Mouse (Mus musculus) lung, postnatal 36 days (tissue): ENCODE data around the gene Tmem253.
"Not testable (repeated sequence)": the region's sequence is repeated elsewhere in the genome, so short reads cannot be mapped to it uniquely, and the experiment has no call there.

Source experiments
- DNase-seq: peaks from one replicate; pipeline ENCODE4 v3.0.0; 2022; ENCODE audit warnings: mixed read lengths

Gene Tmem253

DNA sequence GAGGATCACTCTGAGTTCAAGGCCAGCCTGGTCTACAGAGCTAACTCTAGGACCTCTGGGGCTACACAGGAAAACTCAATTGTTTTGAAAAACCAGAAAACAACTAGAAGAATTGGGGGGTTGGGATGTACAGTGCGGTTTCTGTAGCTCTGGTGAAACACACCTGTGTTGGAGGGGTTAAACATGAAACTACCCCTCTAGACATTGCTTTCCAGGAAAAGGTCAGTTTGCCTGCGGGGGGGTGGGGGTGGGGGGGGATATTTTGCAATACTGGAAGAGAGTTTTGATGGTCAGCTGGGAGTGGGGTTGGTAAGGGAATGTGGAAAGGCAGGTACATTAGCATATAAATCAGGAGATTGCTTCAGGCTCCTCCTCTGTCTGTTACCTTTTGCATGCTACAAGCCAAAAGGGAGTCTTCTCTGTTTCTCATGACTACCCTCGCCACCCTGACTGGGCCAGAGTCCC lies 6.8 kb downstream of the Tmem253 start:
- no peak for DNase-seq

DNA sequence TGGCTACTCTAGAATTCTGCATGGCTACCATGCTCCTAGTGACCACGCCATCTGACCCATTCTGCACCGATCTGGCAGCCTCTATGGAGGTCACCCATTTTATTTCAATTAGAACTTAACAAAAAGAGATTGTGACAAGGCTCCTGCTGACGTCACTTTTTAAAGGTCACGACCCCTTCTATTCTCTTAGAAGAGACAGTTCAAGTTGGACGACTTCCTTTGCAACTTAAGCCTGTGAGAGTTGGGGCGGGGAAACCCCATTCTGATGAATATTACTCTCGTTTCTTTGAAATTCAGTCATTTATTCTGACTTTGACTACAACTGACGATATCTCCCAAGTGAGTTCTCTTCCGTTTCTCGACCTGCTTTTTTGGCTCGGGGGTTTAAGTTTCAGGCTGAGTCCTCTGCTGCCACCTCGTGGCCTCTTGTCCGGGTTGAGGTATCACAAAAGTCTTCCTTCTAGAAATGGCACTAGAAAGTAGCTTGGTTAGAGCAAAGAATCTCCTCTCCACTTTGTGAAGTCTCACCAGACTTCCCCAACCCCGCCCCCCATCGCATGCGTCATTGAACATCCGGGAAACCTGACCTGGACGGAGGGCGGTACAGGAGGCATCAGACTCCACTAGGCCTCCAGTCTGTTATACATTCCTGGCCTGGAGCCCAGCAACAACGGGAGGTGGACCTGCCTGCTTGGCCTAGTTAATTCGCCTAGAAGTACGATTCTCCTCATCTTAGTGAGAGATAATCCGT lies 7.4 kb downstream of the Tmem253 start:
- peak; percentile 95 for DNase-seq

- no peak for DNase-seq
These were observed 8.7 kb downstream of the Tmem253 start for GRCm38 (mm10) chr14:52024133-52024532.

- DNase-seq: no peak
These were observed 10.9 kb downstream of the Tmem253 start for GRCm38 (mm10) chr14:52026342-52026741.

DNA sequence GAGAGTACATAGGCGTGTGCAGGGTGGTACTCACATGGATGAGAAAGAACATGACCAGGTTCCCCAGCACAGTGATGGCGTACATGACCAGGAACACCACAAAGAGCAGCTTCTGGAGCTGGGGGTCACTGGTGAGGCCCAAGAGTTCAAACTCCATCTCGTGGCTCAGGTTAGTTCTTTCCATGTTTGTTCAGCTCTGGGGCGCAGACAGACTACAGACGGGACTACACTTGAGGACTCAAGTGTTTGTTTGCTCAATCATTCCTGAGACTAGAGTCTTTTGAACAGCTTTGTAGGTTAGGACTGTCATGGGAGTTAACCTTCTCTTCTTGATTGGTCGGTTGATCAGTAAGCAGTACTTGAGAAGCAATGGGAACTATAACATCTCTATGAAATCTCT lies 20.5 kb downstream of the Tmem253 start:
- DNase-seq: no peak

DNA sequence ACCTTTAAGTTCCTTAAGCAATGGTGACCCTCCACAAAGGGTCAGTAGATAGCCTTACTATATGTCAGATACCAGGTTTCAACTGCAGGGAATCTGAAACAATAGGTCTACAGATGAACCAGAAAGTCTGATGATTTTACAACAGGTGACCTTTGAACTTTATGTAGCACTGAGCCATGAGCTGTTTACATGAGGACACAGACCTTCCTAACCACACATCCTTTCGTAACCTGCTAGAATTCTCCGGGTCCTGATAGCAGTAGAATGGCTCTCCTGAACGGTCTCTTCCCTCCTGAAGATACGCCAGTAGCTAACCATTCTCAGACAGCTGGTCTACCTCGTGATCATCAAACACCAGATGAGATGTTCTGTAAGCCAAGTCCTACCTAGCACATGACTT lies 23.9 kb downstream of the Tmem253 start:
- no peak for DNase-seq

DNA sequence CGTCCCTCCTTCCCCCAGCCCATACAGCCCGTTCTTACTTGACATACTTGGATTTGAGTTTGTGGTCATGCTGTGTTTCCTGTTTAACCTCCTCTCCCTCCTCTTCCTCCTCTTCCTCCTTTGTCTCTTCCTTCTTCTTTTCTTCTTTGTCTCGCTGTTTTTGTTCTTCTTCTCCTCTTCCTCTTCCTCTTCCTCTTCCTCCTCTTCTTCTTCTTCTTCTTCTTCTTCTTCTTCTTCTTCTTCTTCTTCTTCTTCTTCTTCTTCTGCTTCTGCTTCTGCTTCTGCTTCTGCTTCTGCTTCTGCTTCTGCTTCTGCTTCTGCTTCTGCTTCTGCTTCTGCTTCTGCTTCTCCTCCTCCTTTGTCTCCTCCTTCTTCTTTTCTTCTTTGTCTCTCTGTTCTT lies 26.9 kb downstream of the Tmem253 start, which contains the start of gene Olfr221:
Olfr221 (minus strand) TSS at position 101 of the 400 bp plus-strand sequence.
- not testable (repeated sequence) for DNase-seq

DNA sequence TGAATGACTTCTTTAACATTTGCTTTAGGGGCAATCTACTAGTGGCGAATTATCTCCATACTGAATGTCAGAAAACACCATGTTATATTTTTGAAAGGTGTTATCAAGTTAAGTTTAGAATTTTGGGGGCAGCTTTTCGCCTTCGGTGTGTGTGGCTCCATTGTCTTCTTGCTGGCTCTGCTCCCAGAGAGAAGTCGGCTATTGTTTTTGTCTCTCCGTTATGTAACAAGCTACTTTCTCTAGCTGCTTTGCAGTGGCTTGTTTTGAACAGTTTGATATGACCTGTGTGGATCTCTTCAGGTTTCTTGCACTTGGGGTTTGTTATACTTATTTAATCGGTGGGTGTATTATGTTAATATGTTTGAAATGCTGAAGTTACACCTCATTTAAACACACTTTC lies 28.0 kb downstream of the Tmem253 start:
- DNase-seq: peak; percentile 30

DNA sequence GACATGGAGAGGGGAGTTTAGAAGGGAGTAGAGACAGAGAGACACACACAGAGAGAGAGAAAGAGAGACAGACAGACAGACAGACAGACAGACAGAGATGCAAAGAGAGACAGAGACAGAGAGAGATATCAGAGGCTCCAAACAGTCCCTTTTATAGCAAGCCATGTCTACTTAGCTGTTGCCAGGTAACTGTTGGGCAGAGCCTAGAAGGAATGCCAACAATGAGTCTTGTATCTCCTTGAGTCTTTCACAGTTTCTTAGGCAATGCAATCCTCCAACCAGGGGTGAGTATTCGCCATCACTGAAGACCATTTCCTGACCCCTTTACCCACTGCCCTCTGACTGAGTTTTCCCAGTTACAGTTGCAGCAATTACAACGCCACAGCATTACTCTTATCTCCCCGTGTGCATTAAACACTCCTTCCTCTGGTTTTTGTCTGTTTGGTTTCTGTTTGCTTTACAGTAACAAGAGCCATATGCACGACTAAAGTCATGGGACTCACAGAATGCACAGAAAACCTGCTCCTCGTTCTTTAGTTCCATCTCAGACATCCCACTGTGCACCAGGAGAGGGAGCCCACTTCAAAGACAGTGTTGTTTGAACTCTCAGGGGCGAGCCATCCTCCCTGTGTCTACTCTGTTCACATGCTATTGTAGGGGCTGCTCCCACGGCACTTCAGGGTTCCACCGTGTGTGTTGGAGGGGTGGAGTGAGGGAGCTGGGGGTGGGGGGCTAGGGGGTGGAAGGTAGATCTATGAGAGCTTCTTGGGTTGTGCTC lies 29.6 kb downstream of the Tmem253 start:
- DNase-seq: peak; percentile 56

DNA sequence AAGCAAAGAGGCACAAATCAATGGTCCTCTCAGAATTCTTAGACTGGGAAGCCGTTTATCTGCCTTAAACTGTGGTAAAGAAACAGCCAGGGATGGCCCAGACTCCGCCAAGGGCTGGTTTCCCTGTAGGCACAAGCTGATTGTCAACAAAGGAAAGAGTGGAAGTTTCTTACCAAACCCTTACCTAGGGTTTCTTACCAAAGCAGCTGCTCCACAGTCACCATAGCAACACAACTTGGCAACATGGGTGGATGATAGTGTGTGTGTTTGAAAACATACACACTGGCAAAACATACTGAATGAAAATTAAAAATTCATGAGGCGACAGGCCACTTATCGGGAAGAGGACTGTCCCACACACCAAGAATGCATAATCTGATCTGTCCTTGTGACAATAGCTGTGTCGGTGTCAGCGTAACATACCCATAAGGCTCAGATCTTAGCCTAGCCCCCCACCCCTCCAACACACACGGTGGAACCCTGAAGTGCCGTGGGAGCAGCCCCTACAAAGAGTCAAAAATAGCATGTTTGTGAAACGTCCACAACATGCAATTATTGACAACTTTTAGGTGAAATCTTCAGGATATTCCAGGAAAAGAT lies 30.6 kb downstream of the Tmem253 start:
- no peak for DNase-seq

DNA sequence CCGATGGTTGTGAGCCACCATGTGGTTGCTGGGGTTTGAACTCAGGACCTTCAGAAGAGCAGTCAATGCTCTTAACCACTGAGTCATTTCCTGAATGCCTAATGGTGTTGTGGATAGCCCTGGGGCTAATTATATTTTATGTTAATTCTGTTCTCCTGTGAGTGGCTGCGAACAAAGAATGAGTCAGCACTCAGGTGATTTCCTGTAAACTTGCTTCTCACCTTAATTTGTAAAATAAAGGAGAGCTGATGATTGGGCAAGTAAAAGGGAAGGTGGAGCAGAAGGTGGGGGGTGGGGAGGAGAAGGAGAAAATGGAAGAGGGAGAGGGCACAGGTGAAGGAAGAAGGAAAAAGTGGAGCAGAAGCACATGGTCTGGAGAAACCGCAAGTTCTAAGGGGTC lies 37.3 kb downstream of the Tmem253 start:
- DNase-seq: not testable (repeated sequence)

GRCm38 (mm10) chr14:52059982-52060381 lies 44.5 kb downstream of the Tmem253 start:
- DNase-seq: no peak

DNA sequence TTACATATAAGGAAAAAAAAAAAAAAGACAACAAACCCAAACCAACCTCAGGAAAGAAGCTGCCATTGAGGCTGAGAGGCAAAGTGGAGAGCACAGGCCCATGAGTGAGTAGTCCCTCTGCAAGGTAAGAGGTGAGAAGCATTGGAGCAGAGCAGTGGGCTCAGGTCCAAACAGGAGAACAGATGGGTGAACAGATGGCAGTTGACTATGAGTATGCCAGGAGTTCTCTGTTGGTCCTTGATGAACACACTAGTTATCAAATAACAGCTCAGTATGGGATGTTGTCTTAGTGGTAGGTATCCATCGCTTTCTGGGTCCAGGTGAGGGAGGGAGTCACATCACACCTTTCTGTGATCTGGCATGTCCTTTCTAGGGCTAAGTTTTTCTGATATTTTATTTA lies 45.3 kb downstream of the Tmem253 start:
- DNase-seq: no peak

GRCm38 (mm10) chr14:52061798-52062197 lies 46.3 kb downstream of the Tmem253 start:
- no peak for DNase-seq

GRCm38 (mm10) chr14:52066135-52066534 lies 50.7 kb downstream of the Tmem253 start:
- no peak for DNase-seq
